Mouse (Mus musculus) adrenal gland, postnatal 10 days (tissue): ENCODE results near the gene Tdrd12. TPM values are rescaled to one million over a fixed set of nuclear protein-coding genes. Genes with fewer than 3 reads are reported as not detected.
A peak's percentile ranks its signal among the peaks of the same experiment; 100 is the strongest.
"Not testable (repeated sequence)": the region's sequence is repeated elsewhere in the genome, so short reads cannot be mapped to it uniquely, and the experiment has no call there.

Experiments
- DNase-seq: peaks from one replicate; pipeline ENCODE4 v3.0.0; 2021; ENCODE audit warnings: mixed read lengths
- long read RNA-seq, 2 experiments: library from polyadenylated mRNA; stranded (forward); transcript quantifications; one replicate each; pipeline ENCODE4 v2.0.0; 2021
- total RNA-seq, 2 experiments: library from RNA; stranded (reverse); gene quantifications; 2 replicates each; pipeline ENCODE4 v1.2.3; 2021

The Tdrd12 gene
- total RNA-seq: under 1 TPM; 0.30 to 0.33 TPM
- long read RNA-seq, experiment 1: 0 reads
- long read RNA-seq, experiment 2: 0 reads

- DNase-seq: no peak
These were observed at the start of gene Tdrd12 for GRCm38 (mm10) chr7:35537562-35537961. Gene Tdrd12, minus strand, starts transcription at chr7:35537745.

- DNase-seq: peak; percentile 17
These were observed 49.4 kb upstream of the Tdrd12 start for GRCm38 (mm10) chr7:35586906-35587445.

- peak; percentile 95 for DNase-seq
These were observed 48.7 kb upstream of the Tdrd12 start, which contains the start of gene Ankrd27 for GRCm38 (mm10) chr7:35586055-35586905. Gene Ankrd27, plus strand, starts transcription at chr7:35586244.

DNA sequence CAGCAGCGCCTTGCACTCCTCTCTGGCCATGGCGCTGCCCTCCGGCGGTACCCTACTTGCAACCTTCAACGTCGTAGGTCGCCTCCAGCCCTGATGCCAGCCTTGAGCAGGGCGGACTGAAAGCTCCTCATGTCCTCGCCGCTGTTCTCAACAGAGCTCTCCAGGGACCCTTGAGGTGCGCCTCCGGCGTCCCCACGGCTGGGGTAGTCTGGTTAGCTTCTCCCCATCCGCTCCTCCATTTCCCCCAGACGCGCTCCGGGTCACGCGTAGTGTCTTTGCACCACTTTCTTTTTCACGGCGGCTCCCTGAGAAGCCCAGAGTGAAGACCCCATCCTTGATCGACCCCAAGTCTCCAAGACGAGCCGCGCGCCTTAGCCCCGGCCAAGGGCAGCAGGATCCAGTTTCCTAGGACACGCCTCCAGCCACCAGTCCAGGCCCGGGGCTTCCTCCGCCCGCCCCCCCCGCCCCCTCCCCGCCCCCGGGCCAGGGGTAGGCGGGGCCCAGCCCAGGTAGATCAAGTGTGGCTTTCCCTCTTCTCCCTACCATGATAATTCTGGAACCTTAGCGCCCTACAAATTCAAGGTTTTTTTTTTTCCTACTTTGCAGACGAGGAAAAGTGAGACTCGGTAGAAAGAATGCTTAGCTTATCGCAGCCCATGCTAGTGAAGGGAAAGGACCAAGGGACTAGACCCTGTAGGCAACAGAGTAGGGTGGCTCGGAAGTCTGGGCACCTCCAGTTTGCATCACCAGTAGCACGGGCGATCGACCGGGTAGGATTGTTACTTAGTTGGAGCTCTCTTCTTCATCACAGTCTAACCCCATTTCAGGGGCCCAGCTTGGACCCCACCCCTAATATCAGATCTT is 47.9 kb upstream of the Tdrd12 start, which contains the start of gene Rgs9bp:
Gene Rgs9bp, minus strand, starts transcription at position 392 of the 864 bp plus-strand sequence.
- DNase-seq: peak; percentile 64

DNA sequence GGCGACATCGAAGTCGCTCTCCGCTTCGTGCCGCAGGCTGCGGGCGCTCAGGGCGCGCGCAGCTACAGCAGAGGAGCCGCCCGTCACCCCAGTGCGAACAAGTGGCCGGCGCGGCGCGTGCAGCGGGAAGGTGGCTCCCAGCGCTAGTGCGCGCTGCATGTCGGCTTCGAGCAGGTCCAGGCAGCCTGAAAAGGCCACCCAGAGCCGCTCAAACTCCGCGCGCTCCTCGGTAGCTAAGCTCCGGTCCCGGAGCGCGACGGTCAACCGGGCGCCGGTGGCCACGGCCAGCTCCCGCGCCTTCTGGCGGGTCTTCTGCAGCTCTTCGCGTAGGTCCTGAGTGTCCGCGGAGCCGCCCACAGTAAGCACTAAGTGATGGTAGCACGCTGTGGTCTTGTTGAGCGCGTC is 47.2 kb upstream of the Tdrd12 start:
- peak; percentile 60 for DNase-seq

- no peak for DNase-seq
These were observed 46.7 kb upstream of the Tdrd12 start for GRCm38 (mm10) chr7:35584068-35584785.

DNA sequence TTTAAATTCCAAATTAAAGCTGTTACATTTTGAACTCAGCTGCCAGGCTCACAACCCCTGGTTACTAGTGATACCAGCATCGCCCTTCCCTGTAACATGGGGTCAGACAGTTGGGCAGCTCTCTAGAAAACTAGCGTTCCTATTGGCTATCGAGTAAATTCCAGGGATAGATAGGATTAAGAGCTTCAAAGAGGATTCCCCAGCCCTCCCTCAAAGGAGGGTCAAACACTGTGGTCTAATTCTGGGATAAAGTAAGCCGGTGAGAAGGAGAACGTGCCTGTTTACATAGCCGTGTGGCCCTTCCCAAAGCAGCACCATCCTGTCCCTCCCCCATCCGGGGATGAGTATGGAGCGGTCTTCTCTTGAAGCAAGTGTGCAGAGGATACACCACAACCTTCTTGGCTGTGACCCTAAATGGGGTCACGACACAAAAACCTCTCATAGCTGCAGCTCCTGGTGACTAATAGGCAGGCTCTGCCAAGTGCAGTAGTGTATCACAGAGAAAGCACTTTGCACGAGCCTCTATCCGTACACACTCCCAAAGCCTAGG is 46.0 kb upstream of the Tdrd12 start:
- DNase-seq: no peak

GRCm38 (mm10) chr7:35582719-35583118 is 45.2 kb upstream of the Tdrd12 start:
- DNase-seq: no peak

GRCm38 (mm10) chr7:35579849-35580248 is 42.3 kb upstream of the Tdrd12 start:
- DNase-seq: peak; percentile 64

DNA sequence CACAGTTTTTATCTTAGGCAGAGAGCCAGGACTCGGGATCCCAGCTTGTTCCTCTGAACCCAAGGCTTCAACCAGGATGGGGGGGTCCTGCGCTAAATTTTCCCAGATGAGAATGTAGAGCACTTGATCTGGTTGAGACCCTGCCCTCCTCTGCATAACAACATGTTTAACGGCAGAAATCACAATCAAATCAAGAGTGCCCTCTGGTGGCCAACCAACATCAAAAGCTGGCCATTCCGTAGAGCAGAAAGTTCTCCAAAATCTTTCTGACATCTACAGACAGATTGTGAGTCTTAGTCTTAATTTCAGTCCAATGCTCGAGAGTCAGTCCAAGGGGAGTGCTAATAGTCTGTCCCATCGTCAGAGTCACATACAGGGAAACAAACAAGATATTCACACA is 33.3 kb upstream of the Tdrd12 start:
- not testable (repeated sequence) for DNase-seq

DNA sequence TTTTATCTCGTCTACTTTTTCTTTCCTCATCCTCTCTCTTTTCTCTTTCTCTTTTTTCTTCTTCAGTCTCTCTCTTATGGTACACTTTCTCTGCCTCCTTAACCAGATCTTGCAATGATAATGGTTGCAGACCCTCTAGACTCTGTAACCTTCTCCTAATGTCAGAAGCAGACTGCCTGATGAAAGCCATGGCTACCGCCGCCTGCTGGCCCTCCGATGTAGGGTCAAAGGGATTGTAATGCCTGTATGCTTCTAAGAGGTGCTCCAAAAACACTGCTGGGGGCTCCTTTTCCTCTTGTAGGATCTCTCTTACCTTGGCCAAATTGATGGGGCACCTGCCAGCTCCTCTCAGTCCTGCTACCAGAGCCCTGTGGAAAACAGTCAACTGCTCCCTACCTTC is 32.2 kb upstream of the Tdrd12 start:
- not testable (repeated sequence) for DNase-seq

- not testable (repeated sequence) for DNase-seq
These were observed 28.4 kb upstream of the Tdrd12 start for GRCm38 (mm10) chr7:35565965-35566364.

GRCm38 (mm10) chr7:35564872-35565271 is 27.3 kb upstream of the Tdrd12 start:
- not testable (repeated sequence) for DNase-seq

DNA sequence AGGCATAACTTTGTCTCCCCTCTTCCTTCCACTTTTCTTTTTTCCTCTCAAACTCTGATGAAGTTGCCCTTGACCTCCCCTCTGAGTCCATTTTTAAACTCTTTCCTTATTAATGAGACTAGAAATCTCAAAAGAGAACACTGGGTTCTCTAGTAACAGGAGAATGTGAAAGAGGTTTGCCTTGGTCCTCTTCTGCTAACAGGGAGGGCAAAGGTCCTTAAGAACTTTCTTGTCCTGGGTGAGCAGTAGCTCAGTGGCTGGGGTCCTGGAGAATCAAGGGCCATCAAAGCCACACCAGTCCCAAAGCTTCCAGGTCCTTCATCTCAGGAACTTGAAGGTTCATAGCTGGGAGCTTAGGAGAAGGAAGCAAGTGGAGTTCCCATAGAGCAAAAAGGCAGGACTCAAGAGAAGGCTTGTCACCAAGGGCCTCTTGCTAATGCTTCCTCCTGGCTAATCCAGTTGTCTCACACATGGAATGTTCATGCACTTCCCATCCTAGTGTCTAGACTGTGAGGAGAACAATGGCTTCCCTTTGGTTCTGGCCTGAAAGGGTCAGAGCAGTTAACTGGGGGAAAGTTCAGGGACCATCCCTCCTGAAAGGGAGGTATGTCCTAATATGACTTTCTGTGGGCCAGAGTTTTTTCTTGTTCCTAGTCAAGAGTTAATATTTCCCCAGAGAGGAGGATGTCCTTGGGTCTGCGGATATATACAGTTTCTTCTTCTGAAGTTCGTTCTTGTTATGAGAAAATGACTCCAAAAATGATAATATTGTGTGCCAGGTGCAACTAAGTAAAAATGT is 26.7 kb upstream of the Tdrd12 start:
- no peak for DNase-seq

DNA sequence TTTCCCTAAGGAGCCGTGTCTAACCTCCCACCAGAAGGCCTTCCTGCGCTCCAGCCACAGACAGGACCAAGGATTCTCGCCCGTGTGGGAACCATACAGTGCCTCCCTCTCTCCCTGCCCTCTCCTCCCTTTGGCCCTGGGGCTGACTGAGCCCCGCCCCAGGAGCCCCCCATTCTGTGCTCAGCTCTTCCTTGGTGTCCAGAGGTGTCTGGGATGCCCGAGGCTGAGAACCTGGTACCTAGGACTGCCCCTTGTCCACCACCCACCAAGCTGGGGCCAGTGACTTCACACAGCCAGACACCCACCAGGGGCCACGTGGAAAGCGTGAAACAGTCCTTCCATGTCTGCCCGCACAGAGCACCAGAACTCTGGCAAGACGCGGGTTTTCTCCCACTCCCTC is 25.5 kb upstream of the Tdrd12 start:
- no peak for DNase-seq

DNA sequence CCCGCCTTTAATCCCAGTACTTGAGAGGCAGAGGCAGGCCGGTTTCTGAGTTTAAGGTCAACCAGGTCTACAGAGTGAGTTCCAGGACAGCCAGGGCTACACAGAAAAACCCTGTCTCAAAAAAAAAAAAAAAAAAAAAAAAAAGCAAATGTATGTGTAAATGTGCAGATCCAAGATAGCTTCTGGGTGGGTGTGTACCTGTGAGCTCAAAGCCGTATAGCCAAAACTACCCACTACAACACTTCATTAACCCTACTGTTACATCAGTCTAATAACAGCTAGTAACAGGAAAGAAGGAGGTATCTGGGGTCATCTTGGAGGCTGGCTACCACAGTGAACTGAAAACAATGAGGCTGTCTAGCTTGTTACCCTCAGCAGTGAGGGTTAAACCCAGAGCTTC is 22.3 kb upstream of the Tdrd12 start:
- no peak for DNase-seq

GRCm38 (mm10) chr7:35558681-35559080 is 21.1 kb upstream of the Tdrd12 start:
- DNase-seq: peak; percentile 27

- DNase-seq: no peak
These were observed 20.0 kb upstream of the Tdrd12 start for GRCm38 (mm10) chr7:35557577-35557976.

DNA sequence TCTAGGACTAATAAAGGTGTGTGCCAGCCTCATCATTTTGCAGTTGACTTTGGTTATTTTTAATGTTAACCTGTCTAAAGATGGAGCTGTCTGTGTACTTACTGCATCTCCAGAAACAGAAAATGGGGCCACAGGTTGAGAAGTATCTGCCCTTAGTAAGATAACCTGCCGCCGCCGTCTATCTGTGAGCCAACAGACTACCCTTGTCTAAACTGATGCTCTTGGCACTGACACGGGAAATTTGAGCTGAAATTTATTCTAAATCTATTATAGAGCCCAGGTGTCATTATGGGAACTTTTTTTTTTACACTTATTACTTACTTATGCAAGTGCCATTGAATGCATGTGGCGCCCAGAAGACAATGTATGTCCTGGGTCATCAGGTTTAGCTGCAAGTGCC is 19.4 kb upstream of the Tdrd12 start:
- no peak for DNase-seq

DNA sequence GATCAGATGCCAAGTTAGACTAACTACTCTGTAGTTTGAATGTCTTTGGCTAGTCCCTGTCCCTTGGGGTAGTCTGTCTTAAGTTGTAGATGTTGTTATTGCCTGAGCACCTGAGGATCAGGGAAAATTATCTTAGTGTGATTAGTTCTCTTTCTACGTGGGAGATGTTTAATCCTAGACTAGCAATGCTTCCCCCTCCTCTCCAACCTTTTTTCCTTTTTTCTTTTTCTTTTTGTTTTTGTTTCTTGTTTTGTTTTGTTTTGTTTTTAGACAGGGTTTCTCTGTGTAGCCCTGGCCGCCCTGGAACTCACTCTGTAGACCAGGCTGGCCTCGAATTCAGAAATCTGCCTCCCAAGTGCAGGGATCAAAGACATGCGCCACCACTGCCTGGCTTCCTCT is 18.7 kb upstream of the Tdrd12 start, which contains the start of gene Nudt19:
Gene Nudt19, minus strand, starts transcription at position 100 of the 399 bp plus-strand sequence.
- no peak for DNase-seq
